Mouse (Mus musculus) embryonic facial prominence, embryonic 13.5 days (tissue): ENCODE results near the gene Scgb1c1. TPM values are rescaled to one million over a fixed set of nuclear protein-coding genes. Genes with fewer than 3 reads are reported as not detected.

Experiments
- ATAC-seq: fragments of 200-750 bp; cut with Nextera tagmentation; 2 replicates; pipeline ENCODE4 v1.8.0; 2017; ENCODE audit warnings: low read depth; ENCODE audit not compliant: insufficient number of reproducible peaks, insufficient read depth, low FRiP score, low TSS enrichment
- H3K27ac ChIP-seq: fragments of 300-500 bp; sonication (generic); 2 replicates; pipeline ENCODE4 v1.5.1; 2015; ENCODE audit warnings: moderate library complexity, mild to moderate bottlenecking, inconsistent platforms
- H3K27me3 ChIP-seq: fragments of 300-500 bp; sonication (generic); 2 replicates; pipeline ENCODE4 v1.6.1; 2015; ENCODE audit warnings: mild to moderate bottlenecking, inconsistent platforms
- H3K36me3 ChIP-seq: fragments of 300-500 bp; sonication (generic); 2 replicates; pipeline ENCODE4 v1.6.1; 2015; ENCODE audit warnings: mild to moderate bottlenecking, inconsistent platforms
- H3K4me1 ChIP-seq: fragments of 300-500 bp; sonication (generic); 2 replicates; pipeline ENCODE4 v1.6.1; 2015; ENCODE audit warnings: inconsistent platforms
- H3K4me2 ChIP-seq: fragments of 300-500 bp; sonication (generic); 2 replicates; pipeline ENCODE4 v1.6.1; 2015; ENCODE audit warnings: moderate library complexity, mild to moderate bottlenecking, inconsistent platforms
- H3K4me3 ChIP-seq: fragments of 300-500 bp; sonication (generic); 2 replicates; pipeline ENCODE4 v1.5.1; 2015; ENCODE audit warnings: mild to moderate bottlenecking, inconsistent platforms
- H3K9ac ChIP-seq: fragments of 300-500 bp; sonication (generic); 2 replicates; pipeline ENCODE4 v1.6.1; 2015; ENCODE audit warnings: mild to moderate bottlenecking, inconsistent platforms
- H3K9me3 ChIP-seq: fragments of 300-500 bp; sonication (generic); 2 replicates; pipeline ENCODE4 v1.6.1; 2016; ENCODE audit warnings: inconsistent platforms
- WGBS: fragments of 180-500 bp; shearing (Covaris S2); methylation state at CpG from one replicate; pipeline ENCODE4 v1.1.7; 2015; ENCODE audit warnings: mixed read lengths; 5-methylcytosine and 5-hydroxymethylcytosine counted together
- polyA plus RNA-seq: library from polyadenylated mRNA; unstranded; fragments of >200 nt; fragmentation: Nextera tagmentation; extraction: Ambion mirVana; gene quantifications from 2 replicates; pipeline ENCODE4 v1.2.1, GENCODE M21; 2015

Scgb1c1 gene
- not detected in 2 replicates for polyA plus RNA-seq

DNA sequence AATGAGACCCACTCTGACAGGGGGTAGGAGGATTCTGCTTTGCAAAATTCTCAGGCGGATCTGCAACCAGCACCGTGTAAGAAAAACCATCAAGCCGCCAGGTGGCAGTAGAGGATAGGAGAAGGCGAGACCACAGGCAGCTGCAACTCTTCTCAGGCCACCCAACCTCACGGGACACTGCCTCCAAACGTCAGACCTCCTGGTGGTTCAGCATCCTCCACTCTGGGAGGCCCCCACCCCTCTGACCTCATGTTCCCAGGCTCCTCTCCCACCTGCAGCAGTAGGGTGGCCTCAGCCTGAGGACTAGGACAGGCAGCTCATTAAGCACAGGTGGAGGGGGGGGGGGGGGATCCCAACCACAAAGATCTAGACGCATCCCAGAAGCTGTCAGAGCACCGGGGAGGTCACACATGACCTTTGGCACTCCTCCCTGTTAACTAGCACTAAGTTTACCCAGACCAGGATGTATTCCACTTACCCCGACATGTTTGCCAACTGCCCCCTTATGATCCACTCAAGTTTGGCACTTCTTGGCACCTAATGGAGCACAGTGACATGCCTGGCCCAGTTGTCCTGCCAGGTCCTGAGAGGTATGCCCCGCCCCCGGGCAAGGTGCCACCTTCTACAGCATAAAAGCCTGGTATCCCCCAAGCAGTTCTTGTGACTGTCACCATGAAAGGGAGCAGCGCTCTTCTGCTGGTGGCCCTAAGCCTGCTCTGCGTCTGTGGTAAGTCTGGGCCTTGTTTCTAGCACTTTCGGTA is at the start of gene Scgb1c1:
Gene Scgb1c1 (plus strand): TSS at position 643 of the 761 bp plus-strand sequence.
- Histone ChIP-seq H3K27me3 (peaks cover 40% of the 10 kb centered on the region), H3K9me3 (no peaks in the 10 kb centered on the region), H3K4me1 (peaks cover 3% of the 10 kb centered on the region; the same call in 1 of the 2 replicates), H3K4me3 (no peak within 1 kb of the TSS), H3K9ac (no peak within 1 kb of the TSS), H3K4me2 (no peak within 1 kb of the TSS), H3K36me3 (no peaks in the 10 kb centered on the region), H3K27ac (no peak within 1 kb of the TSS)
- 29% methylated on average over 14 of the region's 14 CpGs for WGBS
- peak; percentile 44 for ATAC-seq

DNA sequence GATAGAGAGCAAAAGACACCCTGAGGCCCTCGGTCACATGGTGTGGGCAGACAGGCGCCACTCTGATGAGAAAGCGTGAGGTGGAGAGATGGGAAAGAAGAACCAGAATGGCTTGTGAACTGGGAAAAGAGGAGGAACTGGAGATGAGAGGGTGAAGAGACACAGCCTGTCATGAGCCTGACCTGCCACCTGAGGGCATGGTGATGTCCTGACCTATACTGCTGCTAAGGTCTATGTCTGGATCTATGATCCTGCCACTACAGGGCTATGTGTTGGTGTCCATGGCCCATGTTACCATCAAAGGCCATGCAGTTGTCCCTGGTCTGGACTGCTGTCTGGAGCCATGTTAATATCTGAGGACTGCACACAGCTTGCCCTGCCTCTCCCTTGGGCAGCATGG is 47.7 kb upstream of the Scgb1c1 start:
- H3K4me2 ChIP-seq = no peak overlapping the region
- no peak overlapping the region for H3K9ac ChIP-seq
- no peak overlapping the region for H3K27ac ChIP-seq
- 90% methylated on average over 3 of the region's 3 CpGs for WGBS
- H3K9me3 ChIP-seq = no peaks in the 10 kb centered on the region
- no peak overlapping the region for H3K4me3 ChIP-seq
- no peaks in the 10 kb centered on the region for H3K27me3 ChIP-seq
- ATAC-seq = no peak
- no peaks in the 10 kb centered on the region for H3K36me3 ChIP-seq
- H3K4me1 ChIP-seq = no peaks in the 10 kb centered on the region

DNA sequence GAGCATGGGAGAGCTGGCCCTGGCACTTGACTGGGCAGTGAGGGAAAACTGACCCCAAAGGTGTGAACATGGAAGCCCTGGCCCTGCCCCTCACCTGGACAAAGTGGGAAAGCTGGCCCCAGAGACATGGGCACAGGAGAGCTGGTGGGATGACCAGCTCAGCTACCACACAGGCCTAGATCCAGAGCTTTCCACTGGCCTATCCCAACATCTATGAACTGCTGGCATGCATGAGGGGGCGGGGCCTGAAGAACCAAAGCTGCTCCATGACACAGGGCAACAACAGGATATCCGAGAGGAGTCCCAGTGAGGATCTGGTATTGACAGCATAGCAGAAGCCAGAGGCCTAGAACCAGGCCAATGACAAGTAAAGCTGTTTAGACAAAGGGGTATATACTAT is 47.1 kb upstream of the Scgb1c1 start:
- H3K4me1 ChIP-seq = no peaks in the 10 kb centered on the region
- no peak overlapping the region for H3K4me3 ChIP-seq
- H3K4me2 ChIP-seq = no peak overlapping the region
- ATAC-seq = peak; percentile 43; the same call in 1 of the 2 replicates
- H3K36me3 ChIP-seq = no peaks in the 10 kb centered on the region
- H3K27ac ChIP-seq = no peak overlapping the region
- no peak overlapping the region for H3K9ac ChIP-seq
- H3K27me3 ChIP-seq = no peaks in the 10 kb centered on the region
- no peaks in the 10 kb centered on the region for H3K9me3 ChIP-seq
- WGBS = 62% methylated on average over 2 of the region's 2 CpGs

DNA sequence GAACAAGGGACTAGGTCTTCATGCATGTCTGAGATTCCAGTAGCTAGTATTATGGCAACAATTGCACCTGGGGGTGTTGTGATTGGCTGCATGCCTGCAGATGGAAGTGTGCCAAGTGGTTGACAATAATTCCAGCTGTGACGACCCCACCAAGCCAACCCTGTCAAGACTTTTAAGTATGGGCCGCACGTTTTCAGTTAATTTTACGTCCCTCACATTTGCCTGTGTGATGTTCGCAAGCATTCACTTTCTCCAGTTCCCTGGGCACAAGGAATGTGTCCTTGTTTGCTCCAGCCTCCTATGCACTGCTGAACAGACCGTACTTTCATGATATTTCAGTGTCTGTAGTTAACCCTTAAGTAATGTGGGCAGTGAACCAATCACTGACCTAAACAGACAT is 42.7 kb upstream of the Scgb1c1 start:
- no peak overlapping the region for H3K9ac ChIP-seq
- no peak overlapping the region for H3K4me3 ChIP-seq
- H3K36me3 ChIP-seq = no peaks in the 10 kb centered on the region
- no peaks in the 10 kb centered on the region for H3K9me3 ChIP-seq
- ATAC-seq = no peak
- no peak overlapping the region for H3K4me2 ChIP-seq
- no peak overlapping the region for H3K27ac ChIP-seq
- WGBS = 71% methylated on average over 6 of the region's 6 CpGs
- no peaks in the 10 kb centered on the region for H3K4me1 ChIP-seq
- no peaks in the 10 kb centered on the region for H3K27me3 ChIP-seq

DNA sequence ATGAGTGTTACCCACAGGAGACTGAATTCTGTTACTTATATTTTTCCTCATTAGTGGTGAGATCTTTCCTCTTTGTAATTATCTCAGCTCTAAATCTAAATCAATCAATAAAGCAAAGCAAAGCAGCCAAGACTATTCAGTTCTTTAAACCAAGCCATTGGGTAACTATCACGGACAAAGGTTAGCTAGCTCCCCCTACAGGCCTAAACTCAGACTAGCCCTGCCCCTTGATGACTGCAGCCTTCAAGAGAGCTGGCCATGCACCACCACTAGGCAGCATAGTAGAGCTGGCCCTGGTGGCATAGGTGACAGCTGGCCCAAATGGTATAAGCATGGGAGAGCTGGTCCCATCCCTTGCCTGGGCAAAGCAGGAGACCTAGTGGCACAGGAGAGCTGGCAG is 39.6 kb upstream of the Scgb1c1 start:
- Histone ChIP-seq H3K27ac (no peak overlapping the region), H3K4me2 (no peak overlapping the region), H3K36me3 (peaks cover 5% of the 10 kb centered on the region; the same call in 1 of the 2 replicates), H3K4me1 (no peaks in the 10 kb centered on the region), H3K9ac (no peak overlapping the region), H3K4me3 (no peak overlapping the region), H3K27me3 (no peaks in the 10 kb centered on the region), H3K9me3 (no peaks in the 10 kb centered on the region)
- WGBS = 6% methylated on average over 1 of the region's 1 CpGs
- ATAC-seq = no peak

DNA sequence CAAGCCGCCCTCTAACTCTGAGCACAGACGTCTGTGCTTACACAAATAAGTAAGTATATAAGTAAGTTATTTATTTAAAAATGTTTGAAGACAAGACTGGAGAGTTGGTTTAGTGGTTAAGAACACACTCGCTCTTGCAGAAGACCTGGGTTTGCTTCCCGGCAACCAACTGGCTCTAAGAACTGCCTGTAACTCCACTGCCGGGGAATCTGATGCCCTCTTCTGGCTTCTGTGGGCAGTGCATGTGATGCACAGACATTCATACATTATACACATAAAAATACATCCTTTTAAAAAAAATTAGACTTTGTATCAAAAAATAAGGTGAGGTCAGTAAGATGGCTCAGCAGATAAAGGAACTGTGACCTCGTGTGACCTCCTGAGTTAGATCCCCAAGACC is 34.9 kb upstream of the Scgb1c1 start:
- Histone ChIP-seq H3K4me1 (no peaks in the 10 kb centered on the region), H3K27me3 (no peaks in the 10 kb centered on the region), H3K4me3 (no peak overlapping the region), H3K27ac (no peak overlapping the region), H3K9me3 (no peaks in the 10 kb centered on the region), H3K9ac (no peak overlapping the region), H3K4me2 (no peak overlapping the region), H3K36me3 (peaks cover 19% of the 10 kb centered on the region)
- 87% methylated on average over 6 of the region's 6 CpGs for WGBS
- ATAC-seq = no peak

DNA sequence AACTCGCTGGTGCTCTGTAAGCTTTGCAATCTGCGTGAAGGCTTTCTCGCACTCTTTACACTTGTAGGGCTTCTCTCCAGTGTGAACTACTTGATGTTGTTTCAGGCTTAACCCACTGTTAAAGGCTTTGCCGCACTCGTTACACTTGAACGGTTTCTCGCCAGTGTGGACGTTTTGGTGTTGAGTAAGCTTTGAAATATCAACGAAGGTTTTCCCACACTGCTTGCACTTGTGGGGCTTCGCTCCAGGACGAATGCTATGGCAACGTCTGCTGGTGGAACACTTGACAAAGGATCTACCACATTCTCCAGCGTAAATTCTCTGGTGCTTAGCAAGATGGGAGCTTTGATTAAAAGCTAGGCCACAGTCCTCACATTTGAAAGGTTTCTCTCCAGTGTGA is 33.6 kb upstream of the Scgb1c1 start:
- Histone ChIP-seq H3K27me3 (no peaks in the 10 kb centered on the region), H3K9me3 (no peaks in the 10 kb centered on the region), H3K4me1 (no peaks in the 10 kb centered on the region), H3K4me3 (no peak overlapping the region), H3K9ac (no peak overlapping the region), H3K4me2 (no peak overlapping the region), H3K36me3 (peaks cover 19% of the 10 kb centered on the region), H3K27ac (no peak overlapping the region)
- 91% methylated on average over 13 of the region's 13 CpGs for WGBS
- no peak for ATAC-seq

DNA sequence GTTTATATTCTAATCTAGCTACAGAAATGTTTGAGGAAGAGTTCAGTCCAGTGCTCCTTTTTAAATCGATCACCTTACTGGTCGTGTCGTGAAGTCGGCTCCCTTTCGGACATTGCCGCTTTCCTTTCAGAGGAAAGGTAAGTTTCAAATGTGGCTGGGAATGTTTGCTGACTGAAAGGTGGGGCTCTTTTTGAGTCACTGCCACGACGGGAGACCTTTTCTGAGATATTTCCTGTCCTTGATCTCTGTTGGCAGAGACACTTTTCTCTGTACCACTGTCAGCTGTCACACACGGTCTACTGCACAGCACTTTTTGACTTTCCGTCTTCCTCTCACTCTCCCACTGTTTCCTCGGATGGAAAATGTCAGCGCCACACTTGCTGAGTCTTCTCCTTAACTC is 32.5 kb upstream of the Scgb1c1 start:
- H3K9me3 ChIP-seq = no peaks in the 10 kb centered on the region
- no peak for ATAC-seq
- no peak overlapping the region for H3K4me3 ChIP-seq
- H3K4me2 ChIP-seq = no peak overlapping the region
- H3K27me3 ChIP-seq = no peaks in the 10 kb centered on the region
- H3K27ac ChIP-seq = no peak overlapping the region
- 91% methylated on average over 12 of the region's 12 CpGs for WGBS
- no peak overlapping the region for H3K9ac ChIP-seq
- peaks cover 19% of the 10 kb centered on the region for H3K36me3 ChIP-seq
- no peaks in the 10 kb centered on the region for H3K4me1 ChIP-seq

DNA sequence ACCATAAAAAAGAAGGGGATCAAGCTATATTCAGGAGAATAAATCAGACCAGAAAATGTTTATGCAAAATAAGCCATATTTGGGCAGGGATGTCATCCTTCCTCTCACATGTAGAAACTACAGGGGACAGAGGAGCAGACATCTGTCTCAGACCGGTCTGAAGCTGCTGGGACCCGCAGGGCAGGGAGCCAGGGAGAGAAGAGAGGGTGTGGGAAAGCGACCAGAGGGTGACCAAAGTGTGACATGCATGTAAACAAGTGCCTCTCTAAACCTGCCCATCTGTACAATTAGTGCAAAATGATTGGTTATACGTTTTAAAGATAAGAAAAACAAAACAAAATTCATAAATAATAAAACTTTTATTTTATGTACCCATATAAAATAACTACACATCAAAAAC is 25.2 kb upstream of the Scgb1c1 start:
- Histone ChIP-seq H3K27ac (no peak overlapping the region), H3K4me3 (no peak overlapping the region), H3K9ac (no peak overlapping the region), H3K9me3 (no peaks in the 10 kb centered on the region), H3K4me2 (no peak overlapping the region), H3K36me3 (no peaks in the 10 kb centered on the region), H3K4me1 (peaks cover 4% of the 10 kb centered on the region), H3K27me3 (peaks cover 8% of the 10 kb centered on the region; the same call in 1 of the 2 replicates)
- no peak for ATAC-seq
- 78% methylated on average over 4 of the region's 4 CpGs for WGBS

DNA sequence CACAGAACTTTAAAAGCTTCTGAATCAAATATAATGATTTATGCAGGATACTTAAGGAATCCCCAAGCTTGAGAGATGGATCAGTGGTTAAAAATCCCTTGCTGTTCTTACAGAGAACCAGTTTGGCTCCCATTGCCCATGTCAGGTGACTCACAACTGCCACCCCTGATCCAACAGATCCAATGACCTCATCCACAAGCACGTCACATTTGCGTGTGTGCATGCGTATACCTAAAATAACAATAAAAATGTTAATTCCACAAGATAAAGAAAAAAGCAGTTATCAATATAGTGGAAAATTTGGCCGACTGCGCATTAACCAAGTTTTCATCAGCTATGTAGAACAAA is 24.1 kb upstream of the Scgb1c1 start:
- H3K27ac ChIP-seq = no peak overlapping the region
- no peak for ATAC-seq
- peak overlapping the region; percentile 82 for H3K4me2 ChIP-seq
- peak overlapping the region; percentile 55 for H3K4me3 ChIP-seq
- H3K9me3 ChIP-seq = no peaks in the 10 kb centered on the region
- peak overlapping the region; percentile 69 for H3K9ac ChIP-seq
- H3K4me1 ChIP-seq = peaks cover 4% of the 10 kb centered on the region
- 47% methylated on average over 5 of the region's 5 CpGs for WGBS
- H3K27me3 ChIP-seq = peaks cover 8% of the 10 kb centered on the region; the same call in 1 of the 2 replicates
- no peaks in the 10 kb centered on the region for H3K36me3 ChIP-seq

DNA sequence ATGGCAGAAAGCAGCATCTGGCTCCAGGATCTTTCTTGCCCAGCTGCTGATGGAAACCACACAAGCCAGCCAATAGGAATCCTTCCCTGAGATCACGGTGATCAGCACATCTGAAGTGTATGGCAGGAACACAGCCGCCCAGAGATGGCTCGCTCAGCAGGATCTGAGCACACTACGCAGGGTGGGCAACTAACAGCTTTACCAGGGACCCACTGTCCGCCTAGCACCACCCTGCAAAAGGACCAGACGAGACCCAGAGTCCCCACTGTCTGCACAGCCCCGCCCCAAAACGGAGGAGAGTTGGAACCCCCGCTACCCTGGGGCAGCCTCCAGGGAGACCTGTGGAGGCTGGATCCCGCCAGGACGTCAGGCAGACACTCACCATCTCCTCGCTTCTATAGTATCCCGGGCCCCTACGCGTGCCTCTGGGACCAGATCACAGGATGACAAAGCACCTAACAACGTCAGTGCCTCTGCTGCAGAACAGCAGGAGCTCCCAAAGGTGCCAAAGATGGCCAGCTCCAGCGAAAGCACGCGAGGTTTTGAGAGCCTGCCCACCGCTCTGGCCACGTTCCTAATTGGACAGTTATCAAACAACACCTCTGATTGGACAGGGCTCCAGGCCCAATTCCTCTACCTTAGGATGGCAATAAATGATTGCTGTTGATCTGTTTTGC is 23.6 kb upstream of the Scgb1c1 start, which contains the start of gene Zfp941:
Gene Zfp941 (minus strand): TSS at position 526 of the 677 bp plus-strand sequence.
- peak within 1 kb of the TSS; percentile 82 for H3K4me2 ChIP-seq
- whole genome bisulfite sequencing = under 1% methylated on average over 21 of the region's 21 CpGs
- peaks cover 4% of the 10 kb centered on the region for H3K4me1 ChIP-seq
- H3K4me3 ChIP-seq = peak within 1 kb of the TSS; percentile 55
- peaks cover 13% of the 10 kb centered on the region; the same call in 1 of the 2 replicates for H3K27me3 ChIP-seq
- no peak within 1 kb of the TSS for H3K27ac ChIP-seq
- no peaks in the 10 kb centered on the region for H3K36me3 ChIP-seq
- H3K9ac ChIP-seq = peak within 1 kb of the TSS; percentile 69
- 0 out of 2 replicates have a peak, but pooled peaks have one; percentile 37 for ATAC-seq
- no peaks in the 10 kb centered on the region for H3K9me3 ChIP-seq

DNA sequence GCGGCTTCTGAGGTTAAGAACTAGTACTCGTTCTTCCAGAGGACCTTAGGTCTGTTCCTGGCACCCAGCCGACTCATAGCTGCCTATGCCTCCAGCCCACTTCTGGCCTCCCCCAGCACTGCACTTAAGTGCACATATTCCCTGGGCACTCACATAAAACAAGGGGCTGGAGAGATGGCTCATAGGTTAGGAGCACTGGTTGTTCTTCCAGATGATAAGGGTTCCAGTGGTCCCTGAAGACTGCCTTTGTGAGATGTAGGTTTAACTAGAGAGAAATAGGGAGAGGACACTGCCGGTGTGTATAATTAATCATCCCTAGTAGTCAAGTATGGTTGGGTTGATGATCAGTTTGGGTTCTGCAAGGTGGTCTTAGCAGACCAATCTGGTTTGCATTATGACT is 22.6 kb upstream of the Scgb1c1 start:
- Histone ChIP-seq H3K4me2 (no peak overlapping the region), H3K27me3 (peaks cover 19% of the 10 kb centered on the region; the same call in 1 of the 2 replicates), H3K9me3 (no peaks in the 10 kb centered on the region), H3K27ac (no peak overlapping the region), H3K36me3 (no peaks in the 10 kb centered on the region), H3K4me3 (no peak overlapping the region), H3K9ac (no peak overlapping the region), H3K4me1 (peaks cover 4% of the 10 kb centered on the region)
- no peak for ATAC-seq
- 91% methylated on average over 4 of the region's 4 CpGs for WGBS
